Mouse (Mus musculus) sigmoid colon, adult 10 weeks (tissue): Measurements from ENCODE around the gene Prpf8. TPM values are rescaled to one million over a fixed set of nuclear protein-coding genes. Genes with fewer than 3 reads are reported as not detected.

Experiments
- polyA plus RNA-seq: library from polyadenylated mRNA; stranded (reverse); fragments of 350-450 nt; fragmentation: Illumina TruSeq; extraction: RNeasy Lipid Tissue Mini Kit (QIAGEN cat#74804); gene quantifications from one replicate; pipeline ENCODE4 v1.2.3, GENCODE M21; 2014; ENCODE audit warnings: low read depth, low replicate concordance

Gene Prpf8
- 28.1 TPM for polyA plus RNA-seq

DNA sequence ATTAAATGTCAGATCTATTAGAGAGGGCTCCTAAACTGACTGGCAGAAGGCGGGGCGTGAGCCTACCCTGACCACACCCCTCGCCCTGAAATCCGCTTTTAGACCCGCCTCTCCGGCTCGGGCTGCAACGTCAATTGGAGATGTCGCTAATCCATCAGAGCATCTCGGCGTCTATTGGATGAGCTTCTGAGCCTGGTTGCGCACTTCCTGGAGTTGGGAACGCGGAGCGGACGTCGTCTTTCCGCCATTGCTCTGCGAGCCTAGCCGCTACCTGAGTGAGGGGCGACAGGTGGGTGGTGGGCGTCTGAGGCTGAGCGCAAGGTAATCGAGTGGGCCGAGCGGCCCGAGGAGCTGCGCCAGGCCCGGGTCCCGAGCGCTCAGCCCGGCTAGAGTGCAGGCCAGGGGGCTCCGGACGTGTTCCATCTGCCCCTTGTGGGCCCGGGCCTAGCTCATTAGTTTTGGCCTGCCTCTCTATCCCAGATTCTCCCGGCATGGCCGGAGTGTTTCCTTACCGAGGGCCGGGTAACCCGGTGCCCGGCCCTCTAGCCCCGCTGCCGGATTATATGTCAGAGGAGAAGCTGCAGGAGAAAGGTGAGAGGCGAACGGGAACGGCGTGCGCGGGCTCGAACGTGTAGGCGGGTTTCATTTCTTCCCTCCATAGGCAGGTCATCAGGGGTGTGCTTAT is at the start of gene Prpf8:
Prpf8 (plus strand) TSS at position 216 of the 685 bp plus-strand sequence.

GRCm38 (mm10) chr11:75439363-75439762 is 47.3 kb upstream of the Prpf8 start, which contains the start of gene Serpinf2:
Gene Serpinf2, minus strand, starts transcription at chr11:75439591.

DNA sequence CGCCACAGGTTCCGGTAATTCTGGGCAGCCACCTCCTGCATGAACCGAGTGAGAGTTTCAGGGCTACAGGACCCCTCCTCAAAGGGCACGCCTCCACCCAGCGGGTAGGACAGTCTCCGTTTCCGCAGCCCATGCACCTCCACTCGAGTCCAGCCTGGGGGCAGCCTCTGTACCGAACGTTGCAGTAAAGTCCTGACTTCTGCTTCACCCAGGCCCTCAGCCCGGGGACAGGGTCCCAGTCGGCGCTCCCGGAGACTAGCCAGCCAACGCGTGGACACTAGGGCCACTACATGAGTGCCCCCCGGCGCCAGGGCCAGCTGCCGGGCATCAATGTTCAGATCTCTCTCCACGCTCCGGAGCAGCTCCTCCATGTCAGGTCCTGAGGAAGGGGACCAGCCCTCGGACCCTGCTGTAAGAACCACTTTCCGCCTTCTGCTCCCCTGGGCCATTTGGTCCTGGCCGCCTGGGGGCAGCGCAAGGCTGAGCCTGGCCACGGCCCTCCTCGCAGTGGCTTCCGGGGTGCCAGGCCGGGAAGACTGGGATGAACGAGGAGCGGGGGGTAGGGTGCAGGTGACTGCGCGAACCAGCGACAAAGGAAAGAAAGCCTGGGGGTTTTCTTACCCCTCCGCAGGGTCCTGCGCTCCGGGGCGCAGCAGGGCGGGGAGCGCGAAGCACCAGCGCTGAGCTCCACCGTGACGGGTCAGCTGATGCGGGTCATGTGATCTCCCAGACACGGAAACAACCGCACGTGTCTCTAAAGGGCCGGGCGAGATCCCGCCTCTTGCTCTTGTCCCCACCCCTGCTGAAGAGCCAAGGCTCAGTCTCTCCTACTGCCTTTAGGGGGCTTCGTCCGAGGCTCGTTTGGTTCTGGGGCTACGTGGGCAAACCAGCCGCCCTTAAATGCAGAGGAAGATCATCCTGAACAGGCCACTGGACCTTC is 32.4 kb upstream of the Prpf8 start, which contains the start of gene Wdr81:
Wdr81 (minus strand) TSS at position 727 of the 940 bp plus-strand sequence.

GRCm38 (mm10) chr11:75460844-75461742 is 25.5 kb upstream of the Prpf8 start, which contains the start of gene Tlcd2:
Gene Tlcd2, plus strand, starts transcription at chr11:75461715.

GRCm38 (mm10) chr11:75509741-75510626 is 23.4 kb downstream of the Prpf8 start, which contains the start of gene Rilp:
Gene Rilp, plus strand, starts transcription at chr11:75510094.

GRCm38 (mm10) chr11:75513336-75513735 is 26.7 kb downstream of the Prpf8 start, which contains the start of gene Scarf1:
Gene Scarf1, plus strand, starts transcription at chr11:75513540.

DNA sequence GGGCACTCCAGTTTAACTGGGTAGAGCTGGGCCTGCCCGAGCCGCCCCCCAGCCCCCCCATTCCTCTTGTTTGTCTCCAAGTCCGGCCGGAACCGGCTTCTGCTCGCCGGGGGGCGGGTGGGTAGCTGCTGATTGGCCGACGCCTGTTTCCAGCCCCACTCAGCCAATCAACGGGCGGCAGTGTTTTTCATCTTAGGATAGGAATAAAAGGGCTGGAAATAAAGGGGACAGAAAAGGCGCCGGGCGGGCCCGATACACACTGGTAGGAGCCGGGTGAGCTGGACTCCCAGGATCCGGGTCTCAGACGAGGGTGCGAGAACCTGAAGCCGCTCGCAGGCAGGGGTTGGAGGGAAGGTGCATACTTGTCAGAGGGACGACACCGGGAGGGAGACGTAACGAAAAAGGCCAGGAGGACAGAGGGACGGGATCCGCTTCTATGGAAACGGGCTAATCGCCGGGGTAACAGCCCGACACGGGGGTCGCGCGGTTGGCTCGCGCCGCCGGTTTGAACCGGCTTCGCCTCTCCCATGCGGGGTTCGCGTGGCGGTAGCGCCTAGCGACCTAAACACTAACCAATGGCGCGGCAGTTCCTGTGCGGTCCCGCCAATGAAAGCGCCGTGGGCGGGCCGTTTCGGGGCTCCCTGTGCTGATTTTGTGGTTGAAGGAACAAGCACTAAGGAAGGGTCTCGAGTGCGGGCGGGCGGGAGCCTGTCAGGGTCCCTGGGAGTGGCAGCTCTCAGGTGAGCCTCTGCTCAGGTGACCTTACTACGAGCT is 45.0 kb downstream of the Prpf8 start, which contains the start of gene Slc43a2:
Slc43a2 (plus strand) TSS at position 226 of the 774 bp plus-strand sequence.

Other genes starting within 250 kb of the Prpf8 start
- gene Rpa1, start 138.5 kb upstream of the Prpf8 start, polyA plus RNA-seq: 25.2 TPM
- 2.5 TPM for gene Smyd4, start 138.4 kb upstream of the Prpf8 start, polyA plus RNA-seq
- 1.6 TPM for gene Serpinf1, start 64.1 kb upstream of the Prpf8 start, polyA plus RNA-seq
- not detected for gene Serpinf2, start 47.2 kb upstream of the Prpf8 start, polyA plus RNA-seq
- gene Wdr81, start 32.1 kb upstream of the Prpf8 start, polyA plus RNA-seq: 0.06 TPM
- 8.8 TPM for gene Tlcd2, start 25.1 kb upstream of the Prpf8 start, polyA plus RNA-seq
- 0.47 TPM for gene Rilp, start 23.3 kb downstream of the Prpf8 start, polyA plus RNA-seq
- not detected for gene Scarf1, start 26.7 kb downstream of the Prpf8 start, polyA plus RNA-seq
- gene Slc43a2, start 44.9 kb downstream of the Prpf8 start, polyA plus RNA-seq: 2.4 TPM
- gene Pitpna, start 101.3 kb downstream of the Prpf8 start, polyA plus RNA-seq: 235 TPM
- gene Inpp5k, start 144.2 kb downstream of the Prpf8 start, polyA plus RNA-seq: 59.1 TPM
- 8.8 TPM for gene Myo1c, start 163.7 kb downstream of the Prpf8 start, polyA plus RNA-seq
- 290 TPM for gene Crk, start 192.4 kb downstream of the Prpf8 start, polyA plus RNA-seq
- gene Ywhae, start 246.1 kb downstream of the Prpf8 start, polyA plus RNA-seq: 1,318 TPM